Mouse (Mus musculus) heart, adult 2 months (tissue): ENCODE data around the gene Trak1.

Source experiments
- EP300 ChIP-seq: fragments of 200-500 bp; IDR thresholded peaks from 2 replicates; pipeline ENCODE4 v1.6.1; 2011; ENCODE audit warnings: low read depth, low read length, control low read depth; ENCODE audit not compliant: insufficient read depth
- POLR2A ChIP-seq: fragments of 200-500 bp; IDR thresholded peaks from 2 replicates; pipeline ENCODE4 v1.6.1; 2011; ENCODE audit warnings: mild to moderate bottlenecking, low read depth, low read length, control low read depth; ENCODE audit not compliant: insufficient read depth

GRCm38 (mm10) chr9:121350601-121351000 lies 53.3 kb downstream of the Trak1 start:
- TF ChIP-seq EP300 (no peak), POLR2A (no peak)
